Mouse (Mus musculus): Measurements from ENCODE around the gene Id1. TPM values are rescaled to one million over a fixed set of nuclear protein-coding genes. Genes with fewer than 3 reads are reported as not detected.
A peak's percentile ranks its signal among the peaks of the same experiment; 100 is the strongest.

The Id1 gene
- polyA plus RNA-seq, 1 experiment from 2014 or later = 20.5 TPM

DNA sequence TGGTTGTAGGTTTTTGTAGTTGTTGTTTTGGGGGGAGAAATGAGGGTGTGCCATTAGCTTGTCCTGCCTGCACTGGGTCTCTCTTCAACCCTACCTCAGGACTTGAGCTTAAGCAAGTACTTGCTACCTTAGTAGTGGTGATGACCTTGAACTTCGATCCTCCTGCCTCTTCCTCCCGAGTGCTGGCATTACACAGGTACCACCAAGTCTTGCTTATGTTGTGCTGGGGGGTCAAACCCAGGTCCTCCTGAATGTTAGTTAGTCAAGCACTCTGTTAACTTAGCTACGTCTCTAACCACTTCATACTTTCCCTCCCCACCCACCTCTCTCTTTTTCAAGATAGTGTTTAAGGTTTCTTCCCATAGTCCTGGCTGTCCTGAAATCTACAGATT lies 11.7 kb upstream of the Id1 start:
- Histone ChIP-seq H3K9me3 (replicated peaks) (no peaks in the 10 kb centered on the region), H3K4me1 (replicated peaks) (peaks cover 34% of the 10 kb centered on the region), H3K36me3 (replicated peaks) (no peaks in the 10 kb centered on the region), H3K27ac (replicated peaks) (no peak overlapping the region), H3K4me2 (peak overlapping the region; percentile 53; the same call in 1 of the 2 replicates), H3K9ac (no peak overlapping the region), H3K4me3 (replicated peaks) (no peak overlapping the region), H3K27me3 (peaks cover 46% of the 10 kb centered on the region)
- ATAC-seq (ENCODE audit: insufficient read depth) = no peak
- 46% methylated on average over 3 of the region's 3 CpGs for WGBS (ENCODE audit: insufficient replicate concordance)

DNA sequence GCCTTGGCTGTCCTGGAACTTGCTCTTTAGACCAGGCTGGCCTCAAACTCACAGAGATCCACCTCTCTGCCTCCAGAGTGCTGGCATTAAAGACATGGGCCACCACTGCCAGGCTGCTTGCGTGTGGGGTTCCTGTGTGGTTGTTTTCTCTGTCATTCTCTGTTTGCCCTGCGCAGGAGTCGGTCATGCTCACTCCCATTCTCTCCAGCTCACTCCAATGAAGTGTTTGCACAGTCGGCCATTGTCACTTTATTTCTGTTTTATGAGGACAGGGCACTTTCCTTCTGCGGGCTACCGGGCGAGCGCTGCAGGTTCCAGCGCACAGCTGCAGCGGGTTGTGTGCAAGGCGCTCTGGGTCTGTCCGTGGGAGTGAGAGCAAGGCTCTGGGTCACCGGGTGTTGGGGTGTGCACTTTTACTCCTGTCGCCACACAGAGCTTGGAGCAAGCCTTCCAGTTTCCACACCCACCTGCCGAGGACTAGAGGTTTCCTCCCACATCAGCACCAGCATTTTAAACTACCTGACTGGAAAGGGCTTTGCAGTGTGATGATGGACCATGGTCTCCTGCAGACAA lies 10.8 kb upstream of the Id1 start:
- Histone ChIP-seq H3K9me3 (replicated peaks) (no peaks in the 10 kb centered on the region), H3K9ac (no peak overlapping the region), H3K36me3 (replicated peaks) (no peaks in the 10 kb centered on the region), H3K4me1 (replicated peaks) (peaks cover 42% of the 10 kb centered on the region), H3K4me2 (no peak overlapping the region), H3K27ac (replicated peaks) (no peak overlapping the region), H3K4me3 (replicated peaks) (no peak overlapping the region), H3K27me3 (peaks cover 46% of the 10 kb centered on the region)
- no peak for ATAC-seq (ENCODE audit: insufficient read depth)
- WGBS (ENCODE audit: insufficient replicate concordance) = 69% methylated on average over 15 of the region's 15 CpGs

- Histone ChIP-seq H3K36me3 (replicated peaks) (no peaks in the 10 kb centered on the region), H3K4me2 (no peak overlapping the region), H3K4me1 (replicated peaks) (peaks cover 42% of the 10 kb centered on the region), H3K27me3 (peaks cover 46% of the 10 kb centered on the region), H3K4me3 (replicated peaks) (no peak overlapping the region), H3K9me3 (replicated peaks) (no peaks in the 10 kb centered on the region), H3K9ac (no peak overlapping the region), H3K27ac (replicated peaks) (no peak overlapping the region)
- WGBS (ENCODE audit: insufficient replicate concordance) = 77% methylated on average over 6 of the region's 6 CpGs
- ATAC-seq (ENCODE audit: insufficient read depth) = no peak
Observed at GRCm38 (mm10) chr2:152726213-152726612, 9.8 kb upstream of the Id1 start.

GRCm38 (mm10) chr2:152726751-152727335 lies 9.2 kb upstream of the Id1 start:
- Histone ChIP-seq H3K4me1 (replicated peaks) (peaks cover 42% of the 10 kb centered on the region), H3K36me3 (replicated peaks) (no peaks in the 10 kb centered on the region), H3K4me2 (no peak overlapping the region), H3K27ac (replicated peaks) (peak overlapping the region; percentile 29; the same call in 1 of the 2 replicates), H3K9ac (no peak overlapping the region), H3K9me3 (replicated peaks) (no peaks in the 10 kb centered on the region), H3K4me3 (replicated peaks) (no peak overlapping the region), H3K27me3 (peaks cover 48% of the 10 kb centered on the region)
- WGBS (ENCODE audit: insufficient replicate concordance) = 35% methylated on average over 6 of the region's 6 CpGs
- no peak for ATAC-seq (ENCODE audit: insufficient read depth)

DNA sequence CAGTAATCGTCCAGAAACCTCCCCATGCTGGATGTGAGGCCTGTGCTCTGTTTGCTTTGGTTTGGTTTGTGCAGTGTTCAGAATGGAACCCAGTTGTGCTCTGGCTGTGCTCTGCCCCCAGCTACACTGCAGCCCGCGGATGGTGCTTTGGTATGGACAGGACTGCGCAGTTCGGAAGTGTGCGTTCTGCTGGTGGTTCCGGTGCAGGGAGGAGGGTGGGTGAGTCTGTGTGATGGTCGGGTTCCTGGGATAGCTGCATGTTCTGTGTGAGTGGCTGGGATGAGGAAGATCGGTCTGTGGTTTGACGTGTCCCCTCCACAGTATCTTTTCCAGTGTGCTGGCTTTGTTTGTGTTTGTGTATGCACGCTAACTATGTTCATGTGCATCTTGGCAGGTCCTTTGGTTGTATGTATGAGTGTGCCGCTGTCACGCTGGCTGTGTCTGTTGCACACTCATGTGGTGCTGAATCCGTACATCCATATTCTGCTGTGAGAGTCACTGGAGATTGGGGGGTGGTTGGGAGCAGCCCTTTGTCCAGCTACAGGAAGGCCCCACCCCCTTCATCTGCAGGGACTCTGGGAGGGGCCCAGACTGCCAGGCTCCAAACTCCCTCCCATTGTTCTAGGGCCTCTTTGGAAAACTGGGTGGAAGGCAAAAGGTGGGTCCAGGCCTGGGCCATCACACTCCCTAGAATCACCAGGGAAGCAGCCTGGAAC lies 8.1 kb upstream of the Id1 start:
- H3K9ac ChIP-seq = no peak overlapping the region
- peaks cover 42% of the 10 kb centered on the region for H3K4me1 ChIP-seq (replicated peaks)
- H3K4me3 ChIP-seq (replicated peaks) = no peak overlapping the region
- peaks cover 40% of the 10 kb centered on the region for H3K27me3 ChIP-seq
- no peaks in the 10 kb centered on the region for H3K9me3 ChIP-seq (replicated peaks)
- 78% methylated on average over 14 of the region's 14 CpGs for WGBS (ENCODE audit: insufficient replicate concordance)
- no peaks in the 10 kb centered on the region for H3K36me3 ChIP-seq (replicated peaks)
- peak; percentile 44 for ATAC-seq (ENCODE audit: insufficient read depth)
- H3K27ac ChIP-seq (replicated peaks) = peak overlapping the region; percentile 53
- no peak overlapping the region for H3K4me2 ChIP-seq

GRCm38 (mm10) chr2:152728594-152728993 lies 7.5 kb upstream of the Id1 start:
- Histone ChIP-seq H3K27me3 (peaks cover 34% of the 10 kb centered on the region), H3K9me3 (replicated peaks) (no peaks in the 10 kb centered on the region), H3K4me1 (replicated peaks) (peaks cover 46% of the 10 kb centered on the region), H3K9ac (no peak overlapping the region), H3K27ac (replicated peaks) (peak overlapping the region; percentile 53), H3K4me3 (replicated peaks) (no peak overlapping the region), H3K4me2 (no peak overlapping the region), H3K36me3 (replicated peaks) (no peaks in the 10 kb centered on the region)
- no peak for ATAC-seq (ENCODE audit: insufficient read depth)
- WGBS (ENCODE audit: insufficient replicate concordance) = 59% methylated on average over 7 of the region's 7 CpGs

GRCm38 (mm10) chr2:152729013-152729635 lies 6.9 kb upstream of the Id1 start:
- 30% methylated on average over 8 of the region's 8 CpGs for WGBS (ENCODE audit: insufficient replicate concordance)
- peak; percentile 31 for ATAC-seq (ENCODE audit: insufficient read depth)
- H3K4me1 ChIP-seq (replicated peaks) = peaks cover 46% of the 10 kb centered on the region
- peak overlapping the region; percentile 36 for H3K27ac ChIP-seq (replicated peaks)
- H3K36me3 ChIP-seq (replicated peaks) = no peaks in the 10 kb centered on the region
- no peak overlapping the region for H3K4me3 ChIP-seq (replicated peaks)
- H3K27me3 ChIP-seq = peaks cover 34% of the 10 kb centered on the region
- no peaks in the 10 kb centered on the region for H3K9me3 ChIP-seq (replicated peaks)
- H3K4me2 ChIP-seq = no peak overlapping the region
- no peak overlapping the region for H3K9ac ChIP-seq

DNA sequence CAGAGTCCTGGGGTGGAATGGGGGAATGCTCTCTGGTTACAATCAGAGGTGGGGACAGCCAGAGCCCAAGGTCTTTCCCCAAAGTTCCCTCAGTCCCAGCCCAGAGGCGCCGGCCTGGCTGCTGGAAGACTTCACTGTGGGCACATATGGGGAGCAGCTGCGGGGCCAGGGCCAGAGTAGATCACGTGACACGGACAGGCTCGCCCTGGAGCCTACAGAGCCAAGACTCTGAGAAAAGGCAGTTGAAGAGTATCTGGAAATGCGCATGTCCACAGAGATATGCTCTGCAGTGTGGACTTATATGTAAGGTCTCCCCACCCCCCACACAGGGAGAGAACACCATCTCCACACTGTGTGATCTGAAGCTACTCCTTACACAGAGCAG lies 6.4 kb upstream of the Id1 start:
- H3K4me3 ChIP-seq (replicated peaks) = no peak overlapping the region
- WGBS (ENCODE audit: insufficient replicate concordance) = 12% methylated on average over 7 of the region's 7 CpGs
- H3K4me1 ChIP-seq (replicated peaks) = peaks cover 47% of the 10 kb centered on the region
- no peak overlapping the region for H3K9ac ChIP-seq
- ATAC-seq (ENCODE audit: insufficient read depth) = peak; percentile 42
- H3K36me3 ChIP-seq (replicated peaks) = no peaks in the 10 kb centered on the region
- peak overlapping the region; percentile 36; the same call in 1 of the 2 replicates for H3K27ac ChIP-seq (replicated peaks)
- H3K9me3 ChIP-seq (replicated peaks) = no peaks in the 10 kb centered on the region
- H3K4me2 ChIP-seq = no peak overlapping the region
- peaks cover 33% of the 10 kb centered on the region for H3K27me3 ChIP-seq

GRCm38 (mm10) chr2:152733201-152733600 lies 2.9 kb upstream of the Id1 start:
- 66% methylated on average over 2 of the region's 2 CpGs for WGBS (ENCODE audit: insufficient replicate concordance)
- no peak overlapping the region for H3K4me2 ChIP-seq
- no peak overlapping the region for H3K4me3 ChIP-seq (replicated peaks)
- no peak overlapping the region for H3K9ac ChIP-seq
- H3K9me3 ChIP-seq (replicated peaks) = no peaks in the 10 kb centered on the region
- no peak overlapping the region for H3K27ac ChIP-seq (replicated peaks)
- ATAC-seq (ENCODE audit: insufficient read depth) = no peak
- peaks cover 38% of the 10 kb centered on the region for H3K27me3 ChIP-seq
- H3K4me1 ChIP-seq (replicated peaks) = peaks cover 69% of the 10 kb centered on the region
- no peaks in the 10 kb centered on the region for H3K36me3 ChIP-seq (replicated peaks)

GRCm38 (mm10) chr2:152734501-152734900 lies 1.6 kb upstream of the Id1 start:
- Histone ChIP-seq H3K27me3 (peaks cover 38% of the 10 kb centered on the region), H3K36me3 (replicated peaks) (no peaks in the 10 kb centered on the region), H3K27ac (replicated peaks) (peak overlapping the region; percentile 59), H3K9ac (no peak overlapping the region), H3K4me1 (replicated peaks) (peaks cover 70% of the 10 kb centered on the region), H3K4me3 (replicated peaks) (peak overlapping the region; percentile 65), H3K9me3 (replicated peaks) (no peaks in the 10 kb centered on the region), H3K4me2 (peak overlapping the region; percentile 92)
- no peak for ATAC-seq (ENCODE audit: insufficient read depth)
- WGBS (ENCODE audit: insufficient replicate concordance) = 20% methylated on average over 10 of the region's 10 CpGs

DNA sequence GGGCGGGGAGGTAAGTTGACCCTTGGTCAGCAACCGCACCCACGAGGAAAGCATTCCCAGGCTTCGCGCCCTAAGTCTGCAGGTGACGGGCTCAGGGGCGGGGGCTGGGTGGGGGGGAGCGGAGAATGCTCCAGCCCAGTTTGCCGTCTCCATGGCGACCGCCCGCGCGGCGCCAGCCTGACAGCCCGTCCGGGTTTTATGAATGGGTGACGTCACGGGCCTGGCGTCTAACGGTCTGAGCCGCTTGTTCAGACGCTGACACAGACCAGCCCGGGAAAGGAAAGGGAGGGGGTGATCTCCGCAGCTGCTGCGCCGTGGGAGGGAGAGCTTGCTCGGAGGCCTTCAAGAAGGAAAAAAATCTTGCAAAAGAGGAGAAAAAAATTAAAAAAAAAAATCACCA lies 1.1 kb upstream of the Id1 start:
- Histone ChIP-seq H3K4me2 (peak overlapping the region; percentile 92), H3K27ac (replicated peaks) (peak overlapping the region; percentile 63), H3K36me3 (replicated peaks) (no peaks in the 10 kb centered on the region), H3K9me3 (replicated peaks) (no peaks in the 10 kb centered on the region), H3K9ac (peak overlapping the region; percentile 35; the same call in 1 of the 2 replicates), H3K27me3 (peaks cover 38% of the 10 kb centered on the region), H3K4me1 (replicated peaks) (peaks cover 70% of the 10 kb centered on the region), H3K4me3 (replicated peaks) (peak overlapping the region; percentile 65)
- 1% methylated on average over 28 of the region's 28 CpGs for WGBS (ENCODE audit: insufficient replicate concordance)
- ATAC-seq (ENCODE audit: insufficient read depth) = peak; percentile 13; the same call in 1 of the 2 replicates
